Mouse (Mus musculus) naive thymus-derived CD4-positive, alpha-beta T cell, adult 5 months (primary cell): Measurements from ENCODE around the gene Anapc5. TPM values are rescaled to one million over a fixed set of nuclear protein-coding genes. Genes with fewer than 3 reads are reported as not detected.

ENCODE experiments used
- polyA plus RNA-seq: library from polyadenylated mRNA; unstranded; fragments of 100-300 nt; shearing (Covaris generic); gene quantifications from one replicate; pipeline ENCODE4 v1.2.1, GENCODE M21; 2017

Gene Anapc5
- 349 TPM for polyA plus RNA-seq

GRCm38 (mm10) chr5:122820777-122821523 lies at the start of gene Anapc5:
Gene Anapc5 (minus strand): TSS chr5:122821339.

GRCm38 (mm10) chr5:122849521-122850318 lies 28.6 kb upstream of the Anapc5 start, which contains the start of gene Rnf34:
Gene Rnf34 (plus strand): TSS chr5:122850048.

GRCm38 (mm10) chr5:122779277-122779834 lies 41.8 kb downstream of the Anapc5 start, which contains the start of gene Camkk2:
Gene Camkk2 (minus strand): TSS chr5:122779409.

Other genes with a start within 250 kb of the Anapc5 start
- gene Ift81, start 206.8 kb downstream of the Anapc5 start, polyA plus RNA-seq, result 3.1 TPM
- gene P2rx7, start 177.4 kb downstream of the Anapc5 start, polyA plus RNA-seq, result 4.9 TPM
- 98.2 TPM for gene P2rx4, start 113.8 kb downstream of the Anapc5 start, polyA plus RNA-seq
- 26.1 TPM for gene Camkk2, start 41.9 kb downstream of the Anapc5 start, polyA plus RNA-seq
- 26.3 TPM for gene Rnf34, start 28.7 kb upstream of the Anapc5 start, polyA plus RNA-seq
- gene Kdm2b, start 168.5 kb upstream of the Anapc5 start, polyA plus RNA-seq, result 78.7 TPM
- 259 TPM for gene Orai1, start 193.7 kb upstream of the Anapc5 start, polyA plus RNA-seq
- gene Morn3, start 225.7 kb upstream of the Anapc5 start, polyA plus RNA-seq, result not detected
- gene Tmem120b, start 247.1 kb upstream of the Anapc5 start, polyA plus RNA-seq, result 13.2 TPM